Mouse (Mus musculus): ENCODE results near the gene Tpm1.

DNA sequence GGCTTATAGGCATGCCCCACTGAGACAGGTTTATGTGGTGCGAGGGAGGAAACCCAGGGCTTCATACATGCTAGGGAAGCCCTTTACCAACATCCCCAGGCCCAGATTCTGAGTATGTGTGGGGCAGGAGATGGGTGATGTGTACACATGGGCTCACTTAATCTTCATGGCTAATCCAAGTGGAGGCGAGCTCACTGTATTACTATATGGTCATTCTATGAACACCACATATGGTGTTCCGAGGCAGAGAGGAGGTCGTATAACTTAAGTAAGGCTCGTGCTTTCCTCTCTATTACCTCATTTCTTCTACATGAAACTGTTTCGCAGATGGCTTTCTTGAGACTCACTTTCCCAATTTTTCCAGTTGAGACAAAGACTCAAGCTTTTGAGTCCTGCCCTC, 17.4 kb upstream of the Tpm1 start:
- TF ChIP-seq TAL1 (IDR thresholded peaks at IDR 0.05; ENCODE audit: low read length) (no peak), GATA1 (IDR thresholded peaks at IDR 0.05; ENCODE audit: low read length) (no peak)
